Mouse (Mus musculus): ENCODE measurements around the gene Celsr1.

- no peak for TF ChIP-seq CTCF (IDR thresholded peaks at IDR 0.05; ENCODE audit: extremely low read depth, insufficient read depth, low read length)
- no peak for TF ChIP-seq POLR2A (IDR thresholded peaks at IDR 0.05; ENCODE audit: extremely low read depth, insufficient read depth, low read length)
These were observed 33.4 kb upstream of the Celsr1 start for GRCm38 (mm10) chr15:86066836-86067580.

Measured in cortical plate, adult 2 months (tissue).